Mouse (Mus musculus) lung, postnatal 0 days (tissue): ENCODE results near the gene Cnot4. TPM values are rescaled to one million over a fixed set of nuclear protein-coding genes. Genes with fewer than 3 reads are reported as not detected.

Experiments used
- ATAC-seq: fragments of 200-750 bp; cut with Nextera tagmentation; 2 replicates; pipeline ENCODE4 v1.8.0; 2017; ENCODE audit warnings: moderate library complexity
- DNase-seq: peaks from one replicate; pipeline ENCODE4 v3.0.0-alpha.2; 2016; ENCODE audit warnings: low spot score
- H3K27ac ChIP-seq: fragments of 300-500 bp; sonication (generic); 2 replicates; pipeline ENCODE4 v1.5.1; 2014; ENCODE audit warnings: antibody characterized with exemption, mild to moderate bottlenecking, low read length, mixed read lengths
- H3K27me3 ChIP-seq: fragments of 300-500 bp; sonication (generic); replicated peaks from 2 replicates; pipeline ENCODE4 v1.6.1; 2014; ENCODE audit warnings: low read length, mixed read lengths; ENCODE audit not compliant: insufficient read depth
- H3K36me3 ChIP-seq: fragments of 300-500 bp; sonication (generic); 2 replicates; pipeline ENCODE4 v1.6.1; 2014; ENCODE audit warnings: low read length, mixed read lengths; ENCODE audit not compliant: insufficient read depth
- H3K4me1 ChIP-seq: fragments of 300-500 bp; sonication (generic); 2 replicates; pipeline ENCODE4 v1.6.1; 2014; ENCODE audit warnings: antibody characterized with exemption, low read depth, low read length, mixed read lengths; ENCODE audit not compliant: insufficient read depth
- H3K4me2 ChIP-seq: fragments of 300-500 bp; sonication (generic); replicated peaks from 2 replicates; pipeline ENCODE4 v1.6.1; 2014; ENCODE audit warnings: low read depth, mild to moderate bottlenecking, low read length, moderate library complexity, mixed read lengths
- H3K4me3 ChIP-seq: fragments of 300-500 bp; sonication (generic); 2 replicates; pipeline ENCODE4 v1.5.1; 2014; ENCODE audit warnings: low read depth, low read length
- H3K9ac ChIP-seq: fragments of 300-500 bp; sonication (generic); replicated peaks from 2 replicates; pipeline ENCODE4 v1.6.1; 2014; ENCODE audit warnings: low read depth, mild to moderate bottlenecking
- H3K9me3 ChIP-seq: fragments of 300-500 bp; sonication (generic); 2 replicates; pipeline ENCODE4 v1.6.1; 2016; ENCODE audit warnings: low read length, mixed read lengths
- CTCF ChIP-seq: IDR thresholded peaks from 2 replicates; pipeline ENCODE4 v1.5.1; 2016; ENCODE audit warnings: antibody characterized with exemption, mild to moderate bottlenecking
- EP300 ChIP-seq: IDR thresholded peaks from 2 replicates; pipeline ENCODE4 v1.6.1; 2016; ENCODE audit warnings: antibody characterized with exemption, mild to moderate bottlenecking, control low read depth
- WGBS: fragments of 180-500 bp; shearing (Covaris S2); extraction: QIAGEN DNeasy Blood & Tissue Kit; methylation state at CpG from one replicate; pipeline ENCODE4 v1.1.7; 2014; 5-methylcytosine and 5-hydroxymethylcytosine counted together
- polyA plus RNA-seq: library from polyadenylated mRNA; unstranded; fragments of >200 nt; fragmentation: Nextera tagmentation; extraction: Ambion mirVana; gene quantifications from 2 replicates; pipeline ENCODE4 v1.2.1, GENCODE M21; 2015

Gene Cnot4
- polyA plus RNA-seq, 1 experiment from 2014 or later, result 21.6 TPM

DNA sequence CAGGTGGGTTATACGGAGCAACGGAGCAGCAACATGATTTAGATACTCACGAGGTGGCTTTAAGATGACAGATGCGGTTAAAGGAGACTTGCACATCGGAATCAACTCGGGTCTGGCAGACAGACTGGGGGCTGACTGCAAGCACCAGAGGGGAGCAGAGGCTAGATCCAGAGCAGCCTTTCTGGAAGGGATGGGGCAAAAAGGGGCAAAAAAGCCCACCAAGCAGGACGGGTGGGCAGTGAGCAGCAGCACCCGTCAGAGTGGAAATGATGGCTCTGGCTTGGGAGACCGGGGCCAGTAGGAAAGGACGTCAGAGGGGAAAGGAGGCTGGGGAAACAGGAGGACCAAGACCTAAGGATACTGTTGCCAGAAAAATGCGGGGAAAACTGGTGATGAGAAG lies 718 bp downstream of the Cnot4 start:
- H3K4me2 ChIP-seq, result peak overlapping the region; percentile 94
- ATAC-seq, result no peak
- WGBS, result under 1% methylated on average over 11 of the region's 11 CpGs
- no peaks in the 10 kb centered on the region for H3K36me3 ChIP-seq
- H3K27me3 ChIP-seq, result no peaks in the 10 kb centered on the region
- no peaks in the 10 kb centered on the region for H3K9me3 ChIP-seq
- TF ChIP-seq EP300 (no peak), CTCF (no peak)
- peaks cover 2% of the 10 kb centered on the region; the same call in 1 of the 2 replicates for H3K4me1 ChIP-seq
- no peak for DNase-seq
- H3K9ac ChIP-seq, result peak overlapping the region; percentile 77
- H3K27ac ChIP-seq, result peak overlapping the region; percentile 91
- peak overlapping the region; percentile 78 for H3K4me3 ChIP-seq

DNA sequence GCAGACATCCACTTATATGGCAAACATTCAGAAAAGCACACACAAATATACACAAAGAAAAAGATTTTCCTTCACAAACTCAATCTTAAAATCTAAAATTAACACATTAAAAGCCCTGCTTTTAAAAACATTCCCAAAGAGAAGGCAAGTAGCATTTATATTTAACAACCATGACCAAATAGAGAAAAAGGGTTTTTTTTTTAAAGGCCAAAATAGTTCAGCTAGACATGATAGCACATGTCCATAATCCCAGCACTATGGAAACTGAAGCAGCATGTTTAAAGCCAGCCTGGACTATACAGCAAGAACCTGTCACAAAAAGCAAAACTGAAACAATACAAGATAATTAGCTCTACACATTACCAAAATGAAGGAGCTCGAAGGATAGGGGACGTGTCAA lies 11.0 kb downstream of the Cnot4 start:
- H3K4me2 ChIP-seq, result no peak overlapping the region
- H3K9me3 ChIP-seq, result no peaks in the 10 kb centered on the region
- H3K36me3 ChIP-seq, result no peaks in the 10 kb centered on the region
- no peak overlapping the region for H3K27ac ChIP-seq
- H3K27me3 ChIP-seq, result no peaks in the 10 kb centered on the region
- no peaks in the 10 kb centered on the region for H3K4me1 ChIP-seq
- TF ChIP-seq CTCF (no peak), EP300 (no peak)
- DNase-seq (no peak), ATAC-seq (no peak)
- H3K4me3 ChIP-seq, result no peak overlapping the region
- 92% methylated on average over 2 of the region's 2 CpGs for WGBS
- H3K9ac ChIP-seq, result no peak overlapping the region

DNA sequence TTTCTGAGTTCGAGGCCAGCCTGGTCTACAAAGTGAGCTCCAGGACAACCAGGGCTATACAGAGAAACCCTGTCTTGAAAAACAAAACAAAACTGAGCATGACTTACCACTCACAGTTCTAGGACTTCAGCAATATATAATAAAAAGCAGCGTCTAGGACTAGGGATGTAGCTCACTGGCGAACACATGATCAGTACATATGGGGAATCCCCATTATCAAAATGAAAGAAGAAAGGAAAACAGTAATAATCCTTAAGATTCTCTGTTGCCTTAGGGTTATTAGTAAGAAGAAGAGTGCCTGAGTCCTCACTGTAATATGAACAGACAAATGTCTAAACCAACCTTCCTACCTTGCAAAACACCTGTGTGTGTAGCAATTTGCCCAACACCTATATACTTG lies 11.6 kb downstream of the Cnot4 start:
- no peak for DNase-seq
- no peak for ATAC-seq

DNA sequence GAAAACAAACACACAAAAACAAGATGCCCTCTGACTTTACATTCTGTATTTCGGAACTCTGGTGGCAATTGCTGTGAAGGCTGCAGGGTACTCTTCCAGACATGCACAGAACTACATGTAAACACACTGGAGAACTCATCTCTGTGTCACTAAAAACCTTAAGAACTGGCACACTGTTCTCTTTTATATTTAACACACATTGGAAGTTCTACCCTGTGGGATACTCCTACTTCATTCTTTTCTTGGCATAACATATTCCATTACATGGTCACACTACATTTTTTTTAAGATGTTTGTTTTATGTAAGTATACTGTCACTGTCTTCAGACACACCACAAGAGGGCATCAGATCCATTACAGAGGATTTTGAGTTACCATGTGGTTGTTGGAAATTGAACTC lies 31.1 kb downstream of the Cnot4 start:
- no peak overlapping the region for H3K4me3 ChIP-seq
- H3K27me3 ChIP-seq, result no peaks in the 10 kb centered on the region
- H3K4me1 ChIP-seq, result no peaks in the 10 kb centered on the region
- H3K4me2 ChIP-seq, result no peak overlapping the region
- WGBS, result 88% methylated on average over 1 of the region's 1 CpGs
- H3K36me3 ChIP-seq, result no peaks in the 10 kb centered on the region
- DNase-seq (no peak), ATAC-seq (no peak)
- H3K9me3 ChIP-seq, result no peaks in the 10 kb centered on the region
- no peak overlapping the region for H3K27ac ChIP-seq
- TF ChIP-seq CTCF, result no peak
- TF ChIP-seq EP300, result no peak
- no peak overlapping the region for H3K9ac ChIP-seq

More for the DNA sequence above, 11.6 kb downstream of the Cnot4 start:
- H3K4me2 ChIP-seq, result no peak overlapping the region
- no peaks in the 10 kb centered on the region for H3K4me1 ChIP-seq
- H3K9ac ChIP-seq, result no peak overlapping the region
- H3K36me3 ChIP-seq, result no peaks in the 10 kb centered on the region
- WGBS, result 96% methylated on average over 3 of the region's 3 CpGs
- no peaks in the 10 kb centered on the region for H3K9me3 ChIP-seq
- no peaks in the 10 kb centered on the region for H3K27me3 ChIP-seq
- H3K4me3 ChIP-seq, result no peak overlapping the region
- TF ChIP-seq CTCF, result no peak
- no peak for TF ChIP-seq EP300
- H3K27ac ChIP-seq, result no peak overlapping the region

DNA sequence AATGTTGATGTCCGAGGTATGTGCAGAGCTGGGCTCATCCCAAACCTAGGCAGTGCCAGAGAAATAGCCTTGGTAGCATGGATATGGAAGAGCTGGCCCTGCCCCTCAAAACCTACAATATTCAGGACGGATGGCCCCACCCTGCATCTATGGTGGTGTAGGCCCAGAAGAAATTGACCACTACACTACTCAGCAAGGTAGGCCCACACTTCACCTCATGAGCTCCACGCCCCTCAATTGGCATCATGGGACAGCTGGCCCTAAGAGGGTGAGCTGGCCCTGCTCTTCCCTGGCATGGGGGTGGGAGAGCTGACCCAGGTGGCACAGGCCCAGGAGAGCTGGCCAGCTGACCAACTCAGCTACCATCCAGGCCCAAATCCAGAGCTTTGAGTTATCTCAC lies 48.6 kb downstream of the Cnot4 start:
- H3K9ac ChIP-seq, result no peak overlapping the region
- no peak for TF ChIP-seq CTCF
- TF ChIP-seq EP300, result no peak
- no peaks in the 10 kb centered on the region for H3K27me3 ChIP-seq
- no peak overlapping the region for H3K27ac ChIP-seq
- no peak for ATAC-seq
- no peaks in the 10 kb centered on the region for H3K9me3 ChIP-seq
- H3K4me1 ChIP-seq, result no peaks in the 10 kb centered on the region
- no peak overlapping the region for H3K4me2 ChIP-seq
- 98% methylated on average over 3 of the region's 3 CpGs for WGBS
- DNase-seq, result no peak
- no peaks in the 10 kb centered on the region for H3K36me3 ChIP-seq
- no peak overlapping the region for H3K4me3 ChIP-seq

DNA sequence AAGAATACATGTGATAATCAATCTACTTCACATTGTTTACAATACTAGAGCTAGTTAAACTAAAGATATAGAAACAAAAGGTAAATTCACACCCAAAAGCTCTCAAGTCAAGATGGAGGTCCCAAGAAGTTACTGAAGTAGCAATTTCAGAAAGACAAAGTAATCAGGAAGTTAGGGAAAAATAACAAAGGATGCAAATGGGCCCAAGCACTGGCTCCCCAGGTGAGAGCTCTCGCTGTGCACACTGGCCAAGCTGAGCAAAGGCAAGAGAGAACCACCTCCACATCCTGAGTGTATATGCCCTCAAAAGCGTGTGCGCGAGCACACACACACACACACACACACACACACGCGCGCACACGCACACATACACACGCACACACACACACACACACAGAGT lies 58.4 kb downstream of the Cnot4 start:
- Histone ChIP-seq H3K4me3 (no peak overlapping the region), H3K4me2 (no peak overlapping the region), H3K27ac (no peak overlapping the region), H3K4me1 (no peaks in the 10 kb centered on the region), H3K9me3 (no peaks in the 10 kb centered on the region), H3K27me3 (no peaks in the 10 kb centered on the region), H3K36me3 (no peaks in the 10 kb centered on the region), H3K9ac (no peak overlapping the region)
- no peak for TF ChIP-seq CTCF
- TF ChIP-seq EP300, result no peak
- DNase-seq (no peak), ATAC-seq (no peak)
- WGBS, result 98% methylated on average over 9 of the region's 9 CpGs

DNA sequence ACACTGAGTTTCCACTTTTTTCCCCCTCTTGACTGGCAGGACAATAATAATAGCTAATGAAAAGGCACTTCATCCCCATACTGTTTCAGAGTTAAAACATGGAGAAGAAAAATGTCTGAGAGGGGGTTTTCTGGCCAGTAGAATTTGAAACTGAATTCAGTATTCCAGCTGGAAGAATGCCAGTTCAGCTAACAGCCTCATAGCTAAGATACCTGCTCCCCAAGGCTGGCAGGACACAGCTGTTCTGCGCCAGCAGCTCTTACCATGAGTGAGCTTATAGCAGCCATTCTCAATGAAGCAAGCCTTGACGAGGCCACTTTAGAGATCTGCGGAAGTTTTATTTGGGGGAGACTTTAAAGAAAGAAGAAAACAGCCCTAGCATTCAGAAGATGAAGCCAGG lies 62.3 kb downstream of the Cnot4 start:
- ATAC-seq, result no peak
- Histone ChIP-seq H3K27me3 (no peaks in the 10 kb centered on the region), H3K9ac (no peak overlapping the region), H3K36me3 (0 out of 2 replicates have a peak, but pooled peaks cover 4% of the 10 kb centered on the region), H3K4me3 (no peak overlapping the region), H3K27ac (no peak overlapping the region), H3K4me2 (no peak overlapping the region), H3K9me3 (no peaks in the 10 kb centered on the region), H3K4me1 (no peaks in the 10 kb centered on the region)
- DNase-seq, result no peak
- 70% methylated on average over 3 of the region's 3 CpGs for WGBS
- no peak for TF ChIP-seq EP300
- TF ChIP-seq CTCF, result no peak
